Mouse (Mus musculus) gastrocnemius, postnatal 4 days (tissue): ENCODE data around the gene Anxa4. TPM values are rescaled to one million over a fixed set of nuclear protein-coding genes. Genes with fewer than 3 reads are reported as not detected.

Source experiments
- DNase-seq, 2 experiments: peaks; one replicate each; pipeline ENCODE4 v3.0.0; 2021 to 2022; ENCODE audit warnings: low spot score in 2 of 2, mixed read lengths in 2 of 2
- total RNA-seq, 2 experiments: library from RNA; stranded (reverse); gene quantifications; 2 replicates each; pipeline ENCODE4 v1.2.3; 2021

Gene Anxa4
- total RNA-seq, 2 experiments from 2014 or later = 48.9 to 49.5 TPM

DNA sequence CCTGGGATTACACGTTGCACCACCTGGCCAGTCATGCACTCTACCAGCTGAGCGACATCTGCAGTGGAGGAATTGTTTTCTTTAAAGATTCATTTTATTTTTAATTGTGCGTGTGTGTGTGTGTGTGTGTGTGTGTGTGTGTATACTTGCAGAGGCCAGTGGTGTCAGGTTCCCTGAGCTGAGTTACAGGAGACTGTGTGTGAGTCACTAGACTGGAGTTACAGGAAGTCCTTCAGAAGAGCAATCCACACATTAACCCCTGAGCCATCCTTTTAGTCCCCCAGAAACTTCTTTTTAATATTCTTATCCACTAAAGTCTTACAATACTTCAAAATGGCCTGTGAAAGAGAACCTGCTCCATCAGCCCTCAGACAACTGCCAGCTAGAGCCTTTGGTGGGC, 11.3 kb upstream of the Anxa4 start:
- DNase-seq = no peak

DNA sequence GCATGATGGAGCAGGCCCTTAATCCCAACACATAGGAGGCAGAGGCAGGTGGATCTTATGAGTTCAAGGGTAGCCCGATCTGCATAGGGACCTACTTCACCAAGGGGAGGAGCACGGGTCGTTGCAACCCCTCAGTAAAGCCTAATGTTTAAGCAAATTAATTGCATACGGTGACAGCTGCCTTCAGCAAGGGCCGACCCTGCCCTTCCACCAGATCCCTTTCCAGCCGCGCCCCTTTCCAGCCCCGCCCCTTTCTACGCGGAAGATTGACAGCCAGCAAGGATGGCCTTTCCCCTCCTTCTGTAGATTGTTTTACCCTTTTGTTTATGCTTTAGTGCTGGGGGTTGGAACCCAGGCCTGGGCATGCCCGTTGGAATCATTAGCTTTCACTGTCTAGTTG, 8.0 kb upstream of the Anxa4 start:
- DNase-seq = no peak

DNA sequence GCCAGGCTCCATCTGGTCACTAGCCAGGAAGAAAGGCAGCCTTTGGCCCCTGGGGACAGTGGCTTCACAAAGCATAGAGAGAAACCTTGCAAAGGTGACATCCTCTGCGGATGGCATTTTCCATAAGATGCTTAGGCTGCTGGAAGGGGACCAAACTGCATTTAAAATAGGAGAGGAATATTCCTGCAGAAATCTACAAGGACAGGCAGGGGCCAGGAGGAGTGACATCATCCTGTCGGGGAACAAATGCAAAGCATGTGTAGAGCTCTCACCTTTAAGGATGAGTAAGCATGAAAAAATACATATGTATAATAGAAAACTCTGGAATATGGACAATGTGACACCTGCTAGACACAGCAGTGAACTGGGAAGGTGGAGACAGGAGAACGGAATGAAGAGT, 7.1 kb upstream of the Anxa4 start:
- DNase-seq = no peak

DNA sequence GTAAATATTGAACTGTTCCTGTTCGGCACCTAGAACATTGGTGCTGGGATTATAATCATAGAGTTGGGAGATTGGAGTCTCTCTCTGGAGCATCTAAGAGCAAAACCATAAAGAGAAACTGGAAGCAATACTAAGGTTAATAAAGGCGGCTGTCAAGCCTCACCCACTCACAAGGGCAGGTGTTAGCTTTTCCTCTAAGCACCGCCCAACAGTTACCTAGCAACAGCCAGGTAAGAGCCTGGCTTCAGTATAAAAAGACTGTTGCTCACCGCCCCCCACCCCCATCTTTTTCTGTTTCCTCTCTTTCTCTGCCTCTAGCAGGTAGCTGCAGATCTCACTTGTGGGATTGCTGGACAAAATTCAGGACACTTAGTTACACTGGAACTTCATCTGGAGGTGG, 4.1 kb upstream of the Anxa4 start:
- no peak for DNase-seq

DNA sequence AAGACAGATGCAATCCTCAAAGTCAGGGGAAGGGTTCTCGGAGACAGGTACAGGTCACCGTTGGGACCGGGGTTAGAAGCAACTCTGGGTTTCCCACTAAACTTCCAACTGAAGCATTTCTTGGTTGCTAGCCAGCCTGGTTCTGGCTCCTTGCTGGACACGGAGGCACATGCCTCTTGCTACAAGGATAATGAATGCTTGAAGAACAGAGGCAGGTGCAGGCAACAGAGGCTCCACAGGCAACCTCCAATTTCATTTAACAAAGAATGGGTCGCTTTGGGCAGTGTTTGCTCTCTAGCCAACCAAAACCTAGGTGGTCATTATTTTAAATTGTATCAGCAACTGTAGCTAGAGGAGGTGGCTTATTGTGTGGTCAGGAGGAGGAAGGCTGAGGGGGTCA, 573 bp upstream of the Anxa4 start:
- peak in 1 of 2 experiments; percentile 35 for DNase-seq

DNA sequence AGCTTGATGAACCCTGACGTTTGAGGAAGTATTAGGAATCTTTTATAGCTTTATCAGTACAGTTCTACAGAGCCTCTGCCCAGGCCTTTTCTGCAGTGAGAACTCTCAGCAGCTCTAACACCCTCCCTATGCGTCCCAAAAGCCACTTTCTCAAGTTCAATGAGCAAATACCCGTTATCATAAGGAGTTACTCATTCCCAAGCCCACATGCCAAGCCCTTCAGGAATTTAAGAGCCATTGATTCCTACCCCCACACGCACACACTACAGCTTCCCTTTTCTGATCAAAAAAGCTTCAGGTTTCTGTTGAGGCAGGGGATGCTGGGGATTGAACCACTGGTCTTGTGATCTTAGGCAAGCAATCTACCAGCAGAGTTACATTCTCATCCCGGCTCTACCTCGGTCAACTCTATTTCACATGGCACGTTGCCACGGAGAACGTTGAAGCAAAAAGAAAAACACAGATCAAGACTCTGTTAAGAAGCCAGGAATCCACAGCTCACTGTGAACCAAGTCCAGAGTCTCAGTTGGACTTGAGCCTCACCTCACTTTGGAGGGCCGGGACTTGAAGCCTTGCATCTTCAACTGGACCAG, 2.9 kb downstream of the Anxa4 start:
- DNase-seq = no peak

DNA sequence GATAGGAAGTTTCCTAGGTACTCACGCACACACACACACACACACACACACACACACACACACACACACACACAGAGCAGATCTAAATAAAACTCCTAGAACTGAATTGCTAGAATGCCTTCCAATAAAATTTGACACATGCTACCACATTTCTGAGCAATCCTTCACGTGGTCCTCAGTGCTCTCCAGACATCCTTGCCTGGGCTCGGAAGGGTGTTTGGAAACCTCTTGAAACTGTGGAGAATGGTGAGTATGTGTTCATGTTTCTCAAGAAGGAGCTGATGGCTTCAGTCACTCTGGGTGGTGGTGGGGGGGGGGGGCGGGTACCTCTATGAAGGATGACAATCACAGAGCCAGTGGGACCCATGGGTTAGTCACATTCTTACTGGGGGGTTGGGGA, 5.1 kb downstream of the Anxa4 start:
- DNase-seq = no peak

DNA sequence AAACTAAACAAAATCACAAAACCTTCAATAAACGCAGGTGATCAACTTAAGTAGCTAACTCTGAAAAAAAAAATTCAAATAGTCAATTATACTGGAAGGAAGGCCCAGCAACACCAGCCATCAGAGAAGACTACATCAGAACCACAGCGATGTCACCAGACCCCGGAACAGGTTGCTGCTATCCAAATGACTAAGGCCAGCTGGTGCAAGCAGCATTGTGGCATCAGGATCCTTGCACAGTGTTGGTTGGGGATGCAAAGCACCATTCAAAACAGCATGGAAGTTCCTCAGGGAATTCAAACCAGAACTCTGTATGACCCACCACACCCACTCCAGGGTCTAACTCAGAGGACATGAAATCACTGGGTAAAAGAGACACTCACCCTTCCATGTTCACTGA, 6.8 kb downstream of the Anxa4 start:
- DNase-seq = no peak

DNA sequence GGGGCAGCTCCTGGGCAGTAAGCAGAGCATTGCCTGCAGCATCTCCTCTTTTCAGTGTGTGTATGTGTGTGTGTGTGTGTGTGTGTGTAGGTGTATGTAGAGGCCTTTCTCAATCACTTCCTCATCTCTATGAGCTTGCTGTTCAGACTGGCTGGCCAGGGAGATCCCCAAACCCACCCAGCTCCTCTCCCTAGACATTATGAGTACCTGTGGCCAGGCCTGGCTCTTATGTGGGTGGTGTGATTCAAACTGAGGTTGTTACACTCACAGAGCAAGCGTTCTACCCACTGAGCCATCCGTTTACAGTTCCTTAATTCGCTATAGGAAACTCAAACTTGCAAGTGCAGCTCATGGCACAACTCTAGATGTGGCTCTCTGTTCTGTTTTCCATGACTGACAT, 8.6 kb downstream of the Anxa4 start:
- no peak for DNase-seq

DNA sequence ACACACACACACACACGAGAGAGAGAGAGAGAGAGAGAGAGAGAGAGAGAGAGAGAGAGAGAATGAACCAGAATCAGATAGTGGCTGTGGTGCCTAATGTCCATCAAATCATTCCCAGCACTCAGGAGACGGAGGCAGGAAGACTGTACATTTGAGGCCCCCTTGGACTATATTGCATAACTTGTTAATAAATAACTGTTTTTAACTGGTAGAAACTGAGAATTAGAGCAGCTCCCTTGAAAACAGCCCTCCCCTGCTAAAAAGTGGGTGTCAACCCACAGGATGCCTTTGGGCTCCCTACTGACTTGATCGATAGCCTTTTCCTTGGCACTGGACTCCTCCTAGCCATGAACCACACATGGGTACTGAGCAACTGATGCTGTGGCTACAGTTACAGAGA, 11.0 kb downstream of the Anxa4 start:
- DNase-seq = no peak

DNA sequence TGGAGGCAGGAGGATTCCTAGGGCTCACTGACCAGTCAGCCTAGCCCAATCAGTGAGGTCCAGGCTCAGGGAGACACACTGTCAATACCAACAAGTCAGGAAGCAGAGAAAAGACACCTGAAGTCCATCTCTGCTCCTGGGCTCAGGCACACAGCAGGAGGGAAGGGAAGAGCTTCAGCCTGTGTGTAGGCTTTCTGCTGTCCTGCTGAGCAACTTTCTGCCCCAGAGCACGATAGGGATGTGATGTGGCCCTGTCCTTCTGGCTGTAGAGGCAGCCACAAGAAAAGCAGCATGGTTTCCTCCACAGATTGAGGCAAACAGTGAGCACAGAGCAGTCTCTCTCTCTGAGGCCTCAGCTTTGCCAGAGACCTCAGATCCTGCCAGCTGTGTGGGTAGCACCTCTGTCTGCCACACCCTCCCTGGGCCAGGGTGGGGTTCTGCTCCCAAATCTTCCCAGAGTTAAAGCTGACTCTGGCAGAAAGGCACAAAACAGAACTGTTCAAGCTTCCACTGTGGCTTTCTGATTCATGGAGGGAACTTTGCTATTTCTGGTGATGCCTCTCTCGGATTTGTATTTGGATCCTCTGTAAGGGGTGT, 11.9 kb downstream of the Anxa4 start:
- DNase-seq = no peak

DNA sequence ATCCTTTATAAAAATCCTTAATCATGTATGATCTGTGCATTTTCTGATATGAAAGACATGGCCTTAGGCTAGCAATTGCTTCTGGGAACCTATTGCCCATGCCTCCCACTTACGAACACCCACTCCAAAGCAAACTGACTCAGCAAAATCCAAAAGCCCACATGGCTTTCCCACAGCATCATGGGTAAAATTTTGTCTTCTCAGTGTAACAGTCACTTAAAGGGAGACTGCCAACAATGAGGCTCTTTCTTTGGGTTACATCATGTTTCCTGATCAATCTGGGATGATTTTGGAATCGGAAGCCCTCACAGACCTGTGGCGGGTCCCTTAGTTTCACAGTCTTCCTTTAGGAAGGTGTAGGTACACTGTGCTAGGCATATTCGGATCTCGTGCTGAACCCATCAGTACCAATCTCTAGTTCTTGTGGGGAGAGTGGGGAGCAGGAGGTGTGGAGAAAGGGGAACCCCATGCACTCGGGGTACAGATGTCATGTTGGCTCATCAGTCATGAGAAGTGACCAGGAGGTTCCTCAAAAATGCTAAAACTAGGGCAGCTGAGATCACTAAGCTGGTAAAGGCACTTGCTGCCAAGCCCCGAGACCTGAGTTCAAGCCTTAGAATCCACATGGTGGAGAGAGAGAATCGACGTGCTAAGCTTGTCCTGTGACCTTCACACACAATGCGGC, 14.3 kb downstream of the Anxa4 start:
- DNase-seq = no peak

DNA sequence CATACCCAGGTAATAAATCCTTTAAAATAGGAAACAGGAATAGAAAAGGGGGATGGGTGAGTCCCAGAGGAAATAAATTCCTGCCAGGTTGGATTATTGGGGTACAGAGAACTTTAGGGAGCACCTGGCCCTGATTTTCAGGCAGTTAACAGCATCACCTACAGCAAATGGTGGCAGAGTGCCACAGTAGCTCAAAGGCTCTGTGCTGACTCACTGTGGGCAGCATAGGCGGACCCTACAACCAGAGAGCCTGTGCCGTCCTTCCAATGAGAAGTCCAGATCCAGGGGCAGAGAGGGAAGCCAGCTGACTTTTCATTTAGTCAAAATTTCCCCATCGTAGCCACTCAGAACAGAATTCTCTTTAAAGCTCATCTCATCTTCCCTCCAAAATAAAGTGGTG, 16.2 kb downstream of the Anxa4 start:
- DNase-seq = no peak

DNA sequence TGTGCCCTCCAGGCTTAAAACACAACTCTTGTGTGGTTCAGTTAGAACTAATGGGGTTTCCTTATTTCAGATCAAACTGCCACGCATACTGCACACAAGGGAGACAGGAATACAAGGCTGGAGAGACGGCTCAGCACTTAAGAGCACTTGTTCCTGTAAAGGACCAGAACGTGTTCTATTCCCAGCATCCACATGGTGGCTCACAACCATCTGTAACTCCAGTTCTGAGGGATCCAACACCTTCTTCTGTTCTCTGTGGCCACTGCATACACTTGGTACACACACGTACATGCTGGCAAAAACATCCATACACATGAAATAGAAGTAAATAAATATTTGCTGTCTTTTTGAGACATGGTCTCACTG, 16.7 kb downstream of the Anxa4 start:
- no peak for DNase-seq

DNA sequence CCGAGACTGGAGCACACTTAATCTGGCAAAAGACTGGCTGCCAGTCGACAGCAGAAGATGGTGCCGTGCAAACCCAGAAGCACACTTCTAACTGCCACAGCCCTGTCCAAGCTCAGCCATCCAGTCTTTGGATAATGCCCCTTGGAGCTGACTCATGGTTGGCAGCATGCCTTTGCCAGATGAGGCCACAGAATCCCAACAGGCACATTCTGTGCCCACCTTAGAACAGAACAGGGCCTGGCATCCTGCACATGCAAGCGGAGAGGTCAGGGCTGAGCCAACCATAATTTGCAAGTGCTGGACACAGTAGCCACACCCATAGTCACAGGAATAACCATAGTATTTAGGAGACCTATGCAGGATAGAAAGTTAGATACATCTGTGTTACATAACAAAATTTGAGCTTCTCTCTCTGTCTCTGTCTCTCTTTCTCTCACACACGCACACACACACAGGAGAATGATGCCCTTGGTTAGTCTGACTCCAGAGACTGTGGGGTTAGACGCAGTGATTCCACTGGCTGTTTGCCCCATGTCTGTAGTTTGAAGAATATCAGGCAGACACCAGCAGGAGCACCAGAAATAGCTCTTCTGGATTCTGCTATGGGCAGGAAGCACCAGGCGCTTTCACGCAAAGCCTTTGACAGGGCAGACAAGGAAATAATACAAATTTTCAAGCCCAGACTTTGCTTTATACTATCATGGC, 17.2 kb downstream of the Anxa4 start:
- peak in 1 of 2 experiments; percentile 18 for DNase-seq

DNA sequence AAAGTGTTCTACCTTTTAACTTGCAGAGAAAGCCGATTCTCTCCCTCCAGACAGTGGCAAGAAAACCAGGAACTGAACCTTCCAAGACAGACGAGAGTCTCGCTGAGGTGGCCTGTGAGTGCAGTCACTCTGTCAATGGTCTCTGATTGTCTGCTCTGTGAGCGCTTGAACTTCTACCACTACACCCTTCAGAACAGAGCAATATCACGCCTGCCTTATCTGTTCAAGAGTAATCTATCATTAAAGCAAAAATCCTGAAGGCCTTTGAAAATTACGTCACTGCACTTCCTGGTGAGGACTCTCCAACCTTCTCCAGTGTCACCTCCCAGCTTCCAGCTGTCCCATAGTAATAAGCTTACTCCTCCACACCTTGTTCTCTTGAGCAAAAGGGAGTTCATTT, 18.4 kb downstream of the Anxa4 start:
- no peak for DNase-seq

DNA sequence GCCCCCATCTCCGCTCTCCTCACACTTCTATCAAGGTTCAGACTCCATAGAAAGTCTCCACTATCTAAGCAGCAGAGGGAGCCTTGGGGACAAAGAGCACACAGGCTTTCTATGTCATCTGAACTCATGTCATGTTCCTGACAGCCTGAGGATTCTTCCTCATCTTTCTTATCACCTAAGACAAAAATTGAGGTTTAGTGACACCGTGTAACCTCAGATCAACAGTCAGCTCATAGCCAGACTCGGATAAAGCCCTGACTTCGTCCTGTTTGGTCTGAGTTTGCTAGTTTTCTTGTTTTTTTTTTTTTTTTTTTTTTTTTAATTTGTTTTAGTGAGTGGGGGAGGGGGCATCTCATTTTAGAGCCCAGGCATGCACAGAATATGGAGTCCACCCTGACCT, 19.6 kb downstream of the Anxa4 start:
- no peak for DNase-seq

DNA sequence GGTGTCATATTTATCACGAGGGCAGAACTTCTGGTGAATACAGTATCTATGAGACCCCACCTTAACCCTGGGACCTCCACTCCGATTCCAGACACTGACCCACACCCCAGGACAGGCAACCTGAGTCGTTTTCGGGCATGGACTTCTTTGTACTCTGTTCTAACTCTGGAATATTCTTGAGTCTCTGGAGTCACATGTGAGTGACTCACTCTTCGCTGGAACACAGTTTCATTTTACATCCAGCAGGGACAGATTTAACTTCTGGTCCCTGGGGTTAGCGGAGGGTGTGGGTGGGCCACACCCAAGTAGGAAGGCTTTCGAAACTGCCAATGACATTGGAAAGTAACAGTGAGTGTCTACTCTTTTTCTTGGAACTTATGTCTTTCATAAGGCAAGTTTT, 20.8 kb downstream of the Anxa4 start:
- DNase-seq = no peak

DNA sequence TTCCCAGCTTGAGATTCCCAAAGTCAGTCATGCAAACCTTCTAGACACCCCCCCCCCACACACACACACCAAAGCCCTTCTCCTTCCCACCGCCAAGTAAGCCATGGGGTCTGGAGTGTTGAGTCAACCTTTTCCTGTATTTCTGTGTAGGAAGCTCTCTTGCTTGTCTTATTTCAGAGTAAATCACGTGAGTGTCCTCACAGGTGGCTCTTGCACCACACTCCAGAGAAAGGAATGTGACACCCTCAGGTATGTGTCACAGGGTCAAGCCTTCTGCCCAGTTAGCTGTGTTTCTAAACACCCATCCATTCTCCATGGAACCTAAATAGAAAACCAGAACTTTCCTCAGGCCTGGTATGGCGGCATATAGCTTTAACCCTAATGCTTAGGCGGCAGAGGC, 24.4 kb downstream of the Anxa4 start:
- no peak for DNase-seq

DNA sequence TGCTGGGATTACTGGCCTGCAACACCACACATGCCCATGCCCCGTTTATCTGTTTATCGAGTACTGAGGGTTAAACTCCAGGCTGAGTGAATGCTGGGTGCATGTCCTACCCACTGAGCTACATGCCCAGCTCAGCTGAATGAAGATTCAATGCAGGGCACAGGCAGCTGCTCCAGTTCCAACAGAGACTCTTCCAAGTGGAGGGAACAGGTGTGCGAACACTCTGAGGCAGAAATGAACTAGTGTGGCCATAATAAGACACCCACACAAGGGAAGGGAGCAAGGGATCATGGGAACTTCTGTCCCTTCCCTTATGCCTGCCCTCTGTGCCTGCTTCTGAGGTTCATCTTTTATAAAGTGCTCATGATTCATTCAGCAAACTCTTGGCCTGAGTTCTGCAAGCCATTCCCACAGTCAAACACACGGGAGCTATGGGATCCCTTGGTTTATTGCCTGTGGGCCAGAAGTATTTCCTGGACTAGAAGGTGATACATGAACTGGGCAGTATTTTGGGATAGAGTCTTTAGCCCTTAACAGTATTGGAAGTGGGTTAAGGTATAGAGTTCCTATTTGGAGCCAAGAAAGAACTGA, 25.1 kb downstream of the Anxa4 start:
- DNase-seq = no peak

DNA sequence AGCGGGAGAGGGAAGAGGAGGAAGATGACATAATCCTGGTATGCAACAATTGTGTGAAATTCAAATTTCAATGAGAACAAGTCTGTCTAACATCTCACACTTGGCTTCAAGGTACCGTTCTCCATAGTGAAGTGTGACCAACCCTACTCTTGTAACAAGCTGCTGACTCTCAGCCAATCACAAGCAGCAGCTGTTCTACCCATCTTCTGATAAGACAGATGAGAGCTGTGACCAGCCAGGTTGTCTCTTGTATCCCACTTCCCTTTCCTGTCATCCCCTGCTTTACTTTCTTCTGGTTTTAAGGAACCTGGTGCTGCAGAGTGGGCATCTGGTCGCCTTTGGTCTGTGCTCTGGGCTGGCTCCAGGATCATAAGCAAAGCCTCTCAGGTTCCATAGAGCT, 25.9 kb downstream of the Anxa4 start:
- DNase-seq = no peak

DNA sequence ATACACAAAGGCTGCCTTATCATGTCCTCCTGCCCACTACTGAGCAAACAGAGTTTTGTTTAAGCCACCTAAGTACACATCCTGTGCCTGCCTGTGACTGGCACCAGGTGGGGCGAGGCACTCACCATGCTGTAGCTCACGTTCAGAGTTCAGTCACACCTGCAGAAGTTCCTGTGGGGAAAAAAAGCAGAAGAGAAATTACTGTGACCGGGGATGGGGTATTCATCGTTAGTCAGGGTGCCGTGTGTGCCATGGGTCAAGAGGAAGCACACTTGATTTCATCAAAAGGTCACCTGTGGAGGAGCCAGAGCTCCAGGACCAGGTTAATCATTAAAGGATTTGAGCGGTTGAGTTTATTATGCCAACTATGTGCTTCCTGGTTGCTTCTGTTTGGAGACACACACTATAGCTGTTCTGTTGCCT, 27.7 kb downstream of the Anxa4 start:
- DNase-seq = no peak
